Mouse (Mus musculus): ENCODE measurements around the gene Gm28102.
"Not testable (repeated sequence)": the region's sequence is repeated elsewhere in the genome, so short reads cannot be mapped to it uniquely, and the experiment has no call there.

The Gm28102 gene

GRCm38 (mm10) chrY:88053015-88053414, at the start of gene Gm28102:
Gene Gm28102, plus strand, starts transcription at chrY:88053315.
- DNase-seq (ENCODE audit: low spot score), result not testable (repeated sequence)
